ENCODE assay signal across 8 mouse cellular contexts in the genomic region with DNA sequence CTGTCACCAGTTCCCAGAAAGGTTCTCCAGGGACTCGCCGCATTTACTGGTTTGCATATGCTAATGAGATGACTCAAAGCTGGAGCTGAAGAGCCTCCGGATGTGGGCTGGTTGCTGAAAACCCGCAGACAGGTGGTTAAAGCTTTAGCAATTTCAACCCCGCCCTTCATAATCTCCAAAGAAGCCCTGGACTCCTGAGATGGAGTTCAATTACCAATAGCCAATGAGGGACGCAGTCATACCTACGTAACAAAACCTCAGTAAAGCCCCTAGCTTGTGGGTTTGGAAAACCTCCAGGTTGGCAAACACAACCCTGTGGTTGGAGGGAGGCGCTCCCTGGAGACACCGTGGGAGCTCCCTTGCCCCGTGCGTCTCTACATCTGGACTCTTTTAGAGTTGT. TPM values are rescaled to one million over a fixed set of nuclear protein-coding genes. Genes with fewer than 3 reads are reported as not detected.
DNase-seq lines count a peak whose midpoint lies in the region; ATAC-seq lines count a peak whose summit lies in the region.
"Had no signal": no experiment of that assay in that cellular context is flagged by ENCODE, and none has a peak within 500 bp of the region (broad histone marks: within the 10 kb centered on the region; RNA-seq: fewer than 3 reads in every experiment).

No protein-coding gene starts in this region.

- H3K9me3 ChIP-seq in embryonic facial prominence, embryonic 14.5 days (ENCODE audit: control insufficient read depth, low read length) = peaks cover 5% of the 10 kb centered on the region

- H3K4me2 ChIP-seq in embryonic facial prominence, embryonic 14.5 days (ENCODE audit: low read depth, low read length) = peak overlapping the region; percentile 11

- H3K4me1 ChIP-seq in embryonic facial prominence, embryonic 14.5 days (ENCODE audit: control insufficient read depth, insufficient read depth, low read length) = peaks cover 19% of the 10 kb centered on the region

- peak overlapping the region; percentile 3; the same call in 1 of the 2 replicates for H3K4me3 ChIP-seq in embryonic facial prominence, embryonic 14.5 days (ENCODE audit: low read depth, low read length)

- DNase-seq in 3T3-L1 (ENCODE audit: low read depth, low spot score) = peak; percentile 90
- DNase-seq in CD4-positive helper T cell, adult 2 months (ENCODE audit: low read depth, low spot score) = peak; percentile 94
- peak; percentile 89 for DNase-seq in embryonic facial prominence, embryonic 14.5 days (ENCODE audit: low spot score)
- DNase-seq in urinary bladder, postnatal 14 days (ENCODE audit: low spot score) = no peak
- DNase-seq in cerebellum, postnatal 10 days = no peak
- DNase-seq in heart, postnatal 10 days = no peak

- H3K9ac ChIP-seq in embryonic facial prominence, embryonic 14.5 days (ENCODE audit: low read depth, low read length) = peak overlapping the region; percentile 20; the same call in 1 of the 2 replicates

- no peaks in the 10 kb centered on the region for H3K36me3 ChIP-seq in embryonic facial prominence, embryonic 14.5 days (ENCODE audit: control insufficient read depth, insufficient read depth, low read length)

- 11% methylated on average over 11 of the region's 11 CpGs for WGBS in embryonic facial prominence, embryonic 14.5 days

- H3K27ac ChIP-seq in embryonic facial prominence, embryonic 14.5 days (replicated peaks; ENCODE audit: low read depth, low read length) = peak overlapping the region; percentile 63

- ATAC-seq in embryonic facial prominence, embryonic 14.5 days (ENCODE audit: low read depth) = peak; percentile 86
- ATAC-seq in monocyte, adult 5-6 weeks (replicated peaks; ENCODE audit: insufficient number of reproducible peaks, low FRiP score, low TSS enrichment, poor library complexity, severe bottlenecking) = peak; percentile 80

- no peaks in the 10 kb centered on the region for H3K27me3 ChIP-seq in embryonic facial prominence, embryonic 14.5 days (replicated peaks; ENCODE audit: control insufficient read depth, insufficient read depth, low read length)

- intact Hi-C loops in heart, postnatal 10 days (cut with DNase I) = loop anchor here (1.0 to 10.0 kb wide), 3 partner anchors 59 to 417 kb away; no protein-coding TSS in a partner anchor

RNA-seq across cellular contexts. Expression of a gene that starts 24.5 kb away (rescaled TPM):
- polyA plus RNA-seq in embryonic facial prominence, embryonic 14.5 days (2014; fragmentation: Nextera tagmentation; extraction: Ambion mirVana) = 72.9 and 76.9 TPM in 2 replicates
- 12.6 to 37.4 TPM (median 13.3 TPM) in 3 replicates for total RNA-seq in monocyte, adult 5-6 weeks (2017)
- total RNA-seq in heart, postnatal 10 days (2021) = 10 to 100 TPM; 56.4 to 56.8 TPM

RNA-seq across cellular contexts. Expression of a gene that starts 35.9 kb away (rescaled TPM):
- 4.1 and 10.5 TPM in 2 replicates for polyA plus RNA-seq in embryonic facial prominence, embryonic 14.5 days (2014; fragmentation: Nextera tagmentation; extraction: Ambion mirVana)
- total RNA-seq in monocyte, adult 5-6 weeks (2017) = 3.1 to 12.6 TPM (median 7.4 TPM) in 3 replicates
- 10 to 100 TPM; 17.1 to 18.9 TPM for total RNA-seq in heart, postnatal 10 days (2021)

RNA-seq across cellular contexts. Expression of a gene that starts 40.4 kb away (rescaled TPM):
- polyA plus RNA-seq in embryonic facial prominence, embryonic 14.5 days (2014; fragmentation: Nextera tagmentation; extraction: Ambion mirVana) = 53.7 and 62.4 TPM in 2 replicates
- 1.4 TPM in 1 of 3 replicates, not detected in the others for total RNA-seq in monocyte, adult 5-6 weeks (2017)
- total RNA-seq in heart, postnatal 10 days (2021) = 1 to 10 TPM in 1 of 2 experiments, under 1 TPM in 1; 0.84 to 1.0 TPM

RNA-seq across cellular contexts. Expression of a gene that starts 48.3 kb away (rescaled TPM):
- not detected in 2 replicates for polyA plus RNA-seq in embryonic facial prominence, embryonic 14.5 days (2014; fragmentation: Nextera tagmentation; extraction: Ambion mirVana)
- 0.68 TPM in 1 of 3 replicates, not detected in the others for total RNA-seq in monocyte, adult 5-6 weeks (2017)
- total RNA-seq in heart, postnatal 10 days (2021) = not detected
- polyA plus RNA-seq: forebrain, embryonic 11.5 days had no signal

RNA-seq across cellular contexts. Expression of a gene that starts 51.4 kb away (rescaled TPM):
- not detected in 2 replicates for polyA plus RNA-seq in embryonic facial prominence, embryonic 14.5 days (2014; fragmentation: Nextera tagmentation; extraction: Ambion mirVana)
- not detected in 3 replicates for total RNA-seq in monocyte, adult 5-6 weeks (2017)
- not detected for total RNA-seq in heart, postnatal 10 days (2021)
- polyA plus RNA-seq: forebrain, embryonic 11.5 days had no signal

Comparison
In these comparisons a context has a peak if more than half of its experiments do, and no peak if none do; other contexts are left out.
1. DNase-seq: peak in 3T3-L1 (single experiment), CD4-positive helper T cell, adult 2 months (single experiment) and embryonic facial prominence, embryonic 14.5 days (single experiment); none in urinary bladder, postnatal 14 days (single experiment), cerebellum, postnatal 10 days (0 of 2) and heart, postnatal 10 days (0 of 2).